Mouse (Mus musculus): ENCODE measurements around the gene Lmtk3. TPM values are rescaled to one million over a fixed set of nuclear protein-coding genes. Genes with fewer than 3 reads are reported as not detected.

Gene Lmtk3
- total and polyA plus RNA-seq, 3 experiments, result 0.19 to 0.34 (median 0.30) TPM

GRCm38 (mm10) chr7:45791756-45792490, 8.4 kb downstream of the Lmtk3 start:
- TF ChIP-seq JUN (IDR thresholded peaks at IDR 0.05; ENCODE audit: insufficient read depth, low read depth, low read length), result no peak
- TF ChIP-seq CTCF (conservative IDR thresholded peaks at IDR 0.05 in 1 of 2, IDR thresholded peaks at IDR 0.05 in 1 of 2; ENCODE audit: low read depth in 2 of 2, low read length in 2 of 2), result no peak
- no peak for TF ChIP-seq ETS1 (conservative IDR thresholded peaks at IDR 0.05; ENCODE audit: low read depth, low read length)
- TF ChIP-seq UBTF (IDR thresholded peaks at IDR 0.05; ENCODE audit: low read depth, low read length), result no peak
- no peak for TF ChIP-seq RCOR1 (conservative IDR thresholded peaks at IDR 0.05; ENCODE audit: low read depth, low read length)
- TF ChIP-seq MEF2A (IDR thresholded peaks at IDR 0.05; ENCODE audit: borderline replicate concordance, low read depth, low read length), result no peak
- no peak for TF ChIP-seq IRF4 (IDR thresholded peaks at IDR 0.05; ENCODE audit: low read depth, low read length)
- TF ChIP-seq ZMIZ1 (IDR thresholded peaks at IDR 0.05; ENCODE audit: low read depth, low read length), result no peak
- no peak for TF ChIP-seq MAX (IDR thresholded peaks at IDR 0.05; ENCODE audit: low read length)
- no peak for TF ChIP-seq TBP (conservative IDR thresholded peaks at IDR 0.05; ENCODE audit: low read depth, low read length)
- no peak for TF ChIP-seq POLR2A (IDR thresholded peaks at IDR 0.05; ENCODE audit: low read depth, low read length)
- TF ChIP-seq HCFC1 (IDR thresholded peaks at IDR 0.05; ENCODE audit: low read depth, low read length), result no peak
- no peak for TF ChIP-seq ELF1 (IDR thresholded peaks at IDR 0.05; ENCODE audit: low read depth, low read length)
- TF ChIP-seq EP300 (IDR thresholded peaks at IDR 0.05; ENCODE audit: low read length), result no peak
- no peak for TF ChIP-seq KAT2A (IDR thresholded peaks at IDR 0.05; ENCODE audit: insufficient replicate concordance, low read length)
- TF ChIP-seq GABPA (IDR thresholded peaks at IDR 0.05; ENCODE audit: insufficient replicate concordance, low read depth, low read length), result no peak
- TF ChIP-seq JUND (conservative IDR thresholded peaks at IDR 0.05; ENCODE audit: low read depth, low read length), result no peak
- no peak for TF ChIP-seq POLR2AphosphoS2 (IDR thresholded peaks at IDR 0.05; ENCODE audit: low read depth, low read length)
- H3K27ac ChIP-seq (ENCODE audit: insufficient read depth, low read depth), result no peak overlapping the region
- no peak overlapping the region for H3K4me2 ChIP-seq (ENCODE audit: insufficient read depth, low read depth, poor library complexity, severe bottlenecking)
- in situ Hi-C loops (cut with MboI; ENCODE audit: low pct_ligation_motif_present, low pct_unique_long_range_greater_than_20kb, low sequenced_read_pairs) (no loop called here), dilution Hi-C loops (cut with MboI; ENCODE audit: extremely low pct_ligation_motif_present, extremely low pct_unique_long_range_greater_than_20kb, low sequenced_read_pairs) (no loop called here)
- no peaks in the 10 kb centered on the region; a peak in 1 of 4 replicates for H3K4me1 ChIP-seq (ENCODE audit: control insufficient read depth in 1 of 2, insufficient read depth in 2 of 2)
- peaks cover 9% of the 10 kb centered on the region for H3K27me3 ChIP-seq (replicated peaks)
- no peak overlapping the region for H3K4me3 ChIP-seq (replicated peaks in 1 of 3; ENCODE audit: low read depth in 2 of 3, low read length in 2 of 3, poor library complexity in 1 of 3)
- H3K9ac ChIP-seq (ENCODE audit: insufficient read depth, low read depth), result no peak overlapping the region
- no peaks in the 10 kb centered on the region for H3K79me2 ChIP-seq (replicated peaks; ENCODE audit: control insufficient read depth, extremely low read depth, insufficient read depth, poor library complexity, severe bottlenecking)
- H3K36me3 ChIP-seq (replicated peaks in 1 of 2; ENCODE audit: control insufficient read depth in 1 of 2, insufficient read depth in 1 of 2, low read length in 1 of 2), result no peaks in the 10 kb centered on the region
- peaks cover 8% of the 10 kb centered on the region for H3K9me3 ChIP-seq (replicated peaks; ENCODE audit: low read length)
- no peak for DNase-seq (ENCODE audit: extremely low read depth)

GRCm38 (mm10) chr7:45793240-45793639, 9.7 kb downstream of the Lmtk3 start:
- no peaks in the 10 kb centered on the region for H3K36me3 ChIP-seq (replicated peaks in 1 of 2; ENCODE audit: control insufficient read depth in 1 of 2, insufficient read depth in 1 of 2, low read length in 1 of 2)
- TF ChIP-seq ETS1 (conservative IDR thresholded peaks at IDR 0.05; ENCODE audit: low read depth, low read length) (no peak), USF1 (IDR thresholded peaks at IDR 0.05; ENCODE audit: low read depth, low read length) (no peak), MAFK (IDR thresholded peaks at IDR 0.05; ENCODE audit: insufficient replicate concordance, low read length) (no peak), RCOR1 (conservative IDR thresholded peaks at IDR 0.05; ENCODE audit: low read depth, low read length) (no peak), PAX5 (IDR thresholded peaks at IDR 0.05; ENCODE audit: low read length) (no peak), JUND (conservative IDR thresholded peaks at IDR 0.05; ENCODE audit: low read depth, low read length) (no peak), TCF12 (IDR thresholded peaks at IDR 0.05; ENCODE audit: low read depth, low read length) (no peak), ZNF384 (IDR thresholded peaks at IDR 0.05; ENCODE audit: low read depth, low read length) (no peak), TBP (conservative IDR thresholded peaks at IDR 0.05; ENCODE audit: low read depth, low read length) (no peak), KAT2A (IDR thresholded peaks at IDR 0.05; ENCODE audit: insufficient replicate concordance, low read length) (no peak), ELF1 (IDR thresholded peaks at IDR 0.05; ENCODE audit: low read depth, low read length) (no peak), GABPA (IDR thresholded peaks at IDR 0.05; ENCODE audit: insufficient replicate concordance, low read depth, low read length) (no peak), JUN (IDR thresholded peaks at IDR 0.05; ENCODE audit: insufficient read depth, low read depth, low read length) (no peak), EP300 (IDR thresholded peaks at IDR 0.05; ENCODE audit: low read length) (no peak), CHD2 (IDR thresholded peaks at IDR 0.05; ENCODE audit: low read length) (no peak), BHLHE40 (IDR thresholded peaks at IDR 0.05; ENCODE audit: low read depth, low read length) (no peak), POLR2A (IDR thresholded peaks at IDR 0.05; ENCODE audit: low read depth, low read length) (no peak), IRF4 (IDR thresholded peaks at IDR 0.05; ENCODE audit: low read depth, low read length) (no peak), NELFE (IDR thresholded peaks at IDR 0.05; ENCODE audit: low read depth, low read length) (no peak), MYC (IDR thresholded peaks at IDR 0.05; ENCODE audit: low read depth, low read length) (no peak)
- H3K9ac ChIP-seq (ENCODE audit: insufficient read depth, low read depth), result no peak overlapping the region
- H3K4me1 ChIP-seq (ENCODE audit: control insufficient read depth in 1 of 2, insufficient read depth in 2 of 2), result peaks cover 0 to 2% of the 10 kb centered on the region in 2 experiments; a peak in 3 of 4 replicates
- no peak for DNase-seq (ENCODE audit: extremely low read depth)
- peaks cover 8% of the 10 kb centered on the region for H3K27me3 ChIP-seq (replicated peaks)
- no peak overlapping the region for H3K4me2 ChIP-seq (ENCODE audit: insufficient read depth, low read depth, poor library complexity, severe bottlenecking)
- peaks cover 8% of the 10 kb centered on the region for H3K9me3 ChIP-seq (replicated peaks; ENCODE audit: low read length)
- H3K79me2 ChIP-seq (replicated peaks; ENCODE audit: control insufficient read depth, extremely low read depth, insufficient read depth, poor library complexity, severe bottlenecking), result no peaks in the 10 kb centered on the region
- H3K27ac ChIP-seq (ENCODE audit: insufficient read depth, low read depth), result no peak overlapping the region
- dilution Hi-C loops (cut with MboI; ENCODE audit: extremely low pct_ligation_motif_present, extremely low pct_unique_long_range_greater_than_20kb, low sequenced_read_pairs), result no loop called here
- H3K4me3 ChIP-seq (replicated peaks in 1 of 3; ENCODE audit: low read depth in 2 of 3, low read length in 2 of 3, poor library complexity in 1 of 3), result no peak overlapping the region
- in situ Hi-C loops (cut with MboI; ENCODE audit: low pct_ligation_motif_present, low pct_unique_long_range_greater_than_20kb, low sequenced_read_pairs), result no loop called here
